Mouse (Mus musculus): ENCODE results near the gene Duox1.
"Not testable (repeated sequence)": the region's sequence is repeated elsewhere in the genome, so short reads cannot be mapped to it uniquely, and the experiment has no call there.

GRCm38 (mm10) chr2:122330317-122330716, 14.8 kb downstream of the Duox1 start:
- not testable (repeated sequence) for TF ChIP-seq TAL1, GATA1 (IDR thresholded peaks at IDR 0.05; ENCODE audit: low read length)

All from erythroblast, embryonic 14.5 days (primary cell).